Mouse (Mus musculus): Measurements from ENCODE around the gene Mepe. TPM values are rescaled to one million over a fixed set of nuclear protein-coding genes. Genes with fewer than 3 reads are reported as not detected.
A peak's percentile ranks its signal among the peaks of the same experiment; 100 is the strongest.

Mepe gene
- polyA plus RNA-seq (2016; fragmentation: Nextera tagmentation; extraction: Ambion mirVana) = not detected in 2 replicates

- WGBS = 88% methylated on average over 6 of the region's 6 CpGs
- Histone ChIP-seq H3K27me3 (no peaks in the 10 kb centered on the region), H3K27ac (no peak within 1 kb of the TSS), H3K36me3 (replicated peaks) (no peaks in the 10 kb centered on the region), H3K4me1 (no peaks in the 10 kb centered on the region), H3K9ac (no peak within 1 kb of the TSS), H3K4me3 (replicated peaks) (no peak within 1 kb of the TSS), H3K9me3 (no peaks in the 10 kb centered on the region), H3K4me2 (no peak within 1 kb of the TSS)
- ATAC-seq (ENCODE audit: low FRiP score) = no peak
These were observed at the start of gene Mepe for GRCm38 (mm10) chr5:104325029-104325428. Gene Mepe, plus strand, starts transcription at chr5:104325329.

- WGBS = 83% methylated on average over 6 of the region's 6 CpGs
- no peak for ATAC-seq (ENCODE audit: low FRiP score)
- Histone ChIP-seq H3K9me3 (no peaks in the 10 kb centered on the region), H3K27ac (no peak overlapping the region), H3K9ac (no peak overlapping the region), H3K36me3 (replicated peaks) (no peaks in the 10 kb centered on the region), H3K4me1 (peaks cover 3% of the 10 kb centered on the region; the same call in 1 of the 2 replicates), H3K4me3 (replicated peaks) (no peak overlapping the region), H3K4me2 (no peak overlapping the region), H3K27me3 (no peaks in the 10 kb centered on the region)
These were observed 30.9 kb upstream of the Mepe start for GRCm38 (mm10) chr5:104294201-104294600.

- H3K9ac ChIP-seq = no peak within 1 kb of the TSS
- H3K27me3 ChIP-seq = no peaks in the 10 kb centered on the region
- no peaks in the 10 kb centered on the region for H3K36me3 ChIP-seq (replicated peaks)
- H3K27ac ChIP-seq = no peak within 1 kb of the TSS
- 54% methylated on average over 6 of the region's 6 CpGs for WGBS
- H3K4me1 ChIP-seq = peaks cover 5% of the 10 kb centered on the region; the same call in 1 of the 2 replicates
- H3K4me2 ChIP-seq = no peak within 1 kb of the TSS
- no peaks in the 10 kb centered on the region for H3K9me3 ChIP-seq
- no peak for ATAC-seq (ENCODE audit: low FRiP score)
- no peak within 1 kb of the TSS for H3K4me3 ChIP-seq (replicated peaks)
These were observed 26.1 kb upstream of the Mepe start, which contains the start of gene Ibsp for GRCm38 (mm10) chr5:104298994-104299393. Gene Ibsp, plus strand, starts transcription at chr5:104299171.

GRCm38 (mm10) chr5:104314073-104314472 is 11.1 kb upstream of the Mepe start:
- Histone ChIP-seq H3K27ac (no peak overlapping the region), H3K4me1 (no peaks in the 10 kb centered on the region), H3K4me3 (replicated peaks) (no peak overlapping the region), H3K27me3 (no peaks in the 10 kb centered on the region), H3K9me3 (no peaks in the 10 kb centered on the region), H3K4me2 (no peak overlapping the region), H3K36me3 (replicated peaks) (no peaks in the 10 kb centered on the region), H3K9ac (no peak overlapping the region)
- 81% methylated on average over 1 of the region's 1 CpGs for WGBS
- no peak for ATAC-seq (ENCODE audit: low FRiP score)

GRCm38 (mm10) chr5:104326884-104327283 is 1.8 kb downstream of the Mepe start:
- H3K9me3 ChIP-seq = no peaks in the 10 kb centered on the region
- H3K4me3 ChIP-seq (replicated peaks) = no peak overlapping the region
- no peak overlapping the region for H3K4me2 ChIP-seq
- WGBS = 80% methylated on average over 4 of the region's 4 CpGs
- no peaks in the 10 kb centered on the region for H3K4me1 ChIP-seq
- no peak overlapping the region for H3K9ac ChIP-seq
- H3K27ac ChIP-seq = no peak overlapping the region
- H3K36me3 ChIP-seq (replicated peaks) = no peaks in the 10 kb centered on the region
- H3K27me3 ChIP-seq = peaks cover 8% of the 10 kb centered on the region
- no peak for ATAC-seq (ENCODE audit: low FRiP score)

GRCm38 (mm10) chr5:104327389-104327788 is 2.3 kb downstream of the Mepe start:
- WGBS = 80% methylated on average over 8 of the region's 8 CpGs
- Histone ChIP-seq H3K27me3 (peaks cover 8% of the 10 kb centered on the region), H3K36me3 (replicated peaks) (no peaks in the 10 kb centered on the region), H3K4me3 (replicated peaks) (no peak overlapping the region), H3K27ac (no peak overlapping the region), H3K9ac (no peak overlapping the region), H3K4me1 (no peaks in the 10 kb centered on the region), H3K4me2 (no peak overlapping the region), H3K9me3 (no peaks in the 10 kb centered on the region)
- ATAC-seq (ENCODE audit: low FRiP score) = no peak

- no peaks in the 10 kb centered on the region for H3K4me1 ChIP-seq
- no peak overlapping the region for H3K9ac ChIP-seq
- peaks cover 8% of the 10 kb centered on the region for H3K27me3 ChIP-seq
- no peak overlapping the region for H3K4me2 ChIP-seq
- no peaks in the 10 kb centered on the region for H3K36me3 ChIP-seq (replicated peaks)
- no peaks in the 10 kb centered on the region for H3K9me3 ChIP-seq
- ATAC-seq (ENCODE audit: low FRiP score) = no peak
- no peak overlapping the region for H3K4me3 ChIP-seq (replicated peaks)
- H3K27ac ChIP-seq = no peak overlapping the region
These were observed 2.7 kb downstream of the Mepe start for GRCm38 (mm10) chr5:104327876-104328275.

GRCm38 (mm10) chr5:104328317-104328850 is 3.3 kb downstream of the Mepe start:
- Histone ChIP-seq H3K4me3 (replicated peaks) (no peak overlapping the region), H3K4me1 (no peaks in the 10 kb centered on the region), H3K9me3 (no peaks in the 10 kb centered on the region), H3K9ac (no peak overlapping the region), H3K27me3 (peaks cover 8% of the 10 kb centered on the region), H3K27ac (no peak overlapping the region), H3K4me2 (no peak overlapping the region), H3K36me3 (replicated peaks) (no peaks in the 10 kb centered on the region)
- WGBS = 81% methylated on average over 4 of the region's 4 CpGs
- no peak for ATAC-seq (ENCODE audit: low FRiP score)

- Histone ChIP-seq H3K9me3 (no peaks in the 10 kb centered on the region), H3K4me1 (no peaks in the 10 kb centered on the region), H3K36me3 (replicated peaks) (no peaks in the 10 kb centered on the region), H3K27me3 (peaks cover 8% of the 10 kb centered on the region), H3K9ac (no peak overlapping the region), H3K27ac (no peak overlapping the region), H3K4me3 (replicated peaks) (no peak overlapping the region), H3K4me2 (no peak overlapping the region)
- 86% methylated on average over 5 of the region's 5 CpGs for WGBS
- ATAC-seq (ENCODE audit: low FRiP score) = no peak
These were observed 4.3 kb downstream of the Mepe start for GRCm38 (mm10) chr5:104329381-104329780.

GRCm38 (mm10) chr5:104330088-104330487 is 5.0 kb downstream of the Mepe start:
- Histone ChIP-seq H3K4me1 (no peaks in the 10 kb centered on the region), H3K4me3 (replicated peaks) (no peak overlapping the region), H3K27ac (no peak overlapping the region), H3K9ac (no peak overlapping the region), H3K4me2 (no peak overlapping the region), H3K27me3 (peaks cover 8% of the 10 kb centered on the region), H3K9me3 (no peaks in the 10 kb centered on the region), H3K36me3 (replicated peaks) (no peaks in the 10 kb centered on the region)
- no peak for ATAC-seq (ENCODE audit: low FRiP score)
- 81% methylated on average over 5 of the region's 5 CpGs for WGBS

GRCm38 (mm10) chr5:104332296-104332695 is 7.2 kb downstream of the Mepe start:
- Histone ChIP-seq H3K4me2 (no peak overlapping the region), H3K27me3 (peaks cover 8% of the 10 kb centered on the region), H3K4me1 (no peaks in the 10 kb centered on the region), H3K27ac (no peak overlapping the region), H3K9ac (no peak overlapping the region), H3K4me3 (replicated peaks) (no peak overlapping the region), H3K9me3 (no peaks in the 10 kb centered on the region), H3K36me3 (replicated peaks) (no peaks in the 10 kb centered on the region)
- ATAC-seq (ENCODE audit: low FRiP score) = no peak
- 76% methylated on average over 3 of the region's 3 CpGs for WGBS

GRCm38 (mm10) chr5:104333231-104333640 is 8.1 kb downstream of the Mepe start:
- WGBS = 51% methylated on average over 7 of the region's 7 CpGs
- Histone ChIP-seq H3K36me3 (replicated peaks) (no peaks in the 10 kb centered on the region), H3K27me3 (peaks cover 8% of the 10 kb centered on the region), H3K4me3 (replicated peaks) (no peak overlapping the region), H3K4me1 (no peaks in the 10 kb centered on the region), H3K9ac (no peak overlapping the region), H3K4me2 (no peak overlapping the region), H3K27ac (no peak overlapping the region), H3K9me3 (no peaks in the 10 kb centered on the region)
- ATAC-seq (ENCODE audit: low FRiP score) = peak; percentile 53; the same call in 1 of the 2 replicates

- Histone ChIP-seq H3K4me1 (no peaks in the 10 kb centered on the region), H3K27me3 (peaks cover 8% of the 10 kb centered on the region), H3K4me2 (no peak overlapping the region), H3K4me3 (replicated peaks) (no peak overlapping the region), H3K27ac (no peak overlapping the region), H3K36me3 (replicated peaks) (no peaks in the 10 kb centered on the region), H3K9me3 (no peaks in the 10 kb centered on the region), H3K9ac (no peak overlapping the region)
- WGBS = 80% methylated on average over 6 of the region's 6 CpGs
- ATAC-seq (ENCODE audit: low FRiP score) = no peak
These were observed 8.5 kb downstream of the Mepe start for GRCm38 (mm10) chr5:104333643-104334042.

Measured in forebrain, embryonic 12.5 days (tissue).